Mouse (Mus musculus): ENCODE data around the gene Atg10. TPM values are rescaled to one million over a fixed set of nuclear protein-coding genes. Genes with fewer than 3 reads are reported as not detected.
"Not testable (repeated sequence)": the region's sequence is repeated elsewhere in the genome, so short reads cannot be mapped to it uniquely, and the experiment has no call there.

The Atg10 gene
- total RNA-seq (2022), result 10 to 100 TPM; 13.8 to 18.1 (median 15.1) TPM

DNA sequence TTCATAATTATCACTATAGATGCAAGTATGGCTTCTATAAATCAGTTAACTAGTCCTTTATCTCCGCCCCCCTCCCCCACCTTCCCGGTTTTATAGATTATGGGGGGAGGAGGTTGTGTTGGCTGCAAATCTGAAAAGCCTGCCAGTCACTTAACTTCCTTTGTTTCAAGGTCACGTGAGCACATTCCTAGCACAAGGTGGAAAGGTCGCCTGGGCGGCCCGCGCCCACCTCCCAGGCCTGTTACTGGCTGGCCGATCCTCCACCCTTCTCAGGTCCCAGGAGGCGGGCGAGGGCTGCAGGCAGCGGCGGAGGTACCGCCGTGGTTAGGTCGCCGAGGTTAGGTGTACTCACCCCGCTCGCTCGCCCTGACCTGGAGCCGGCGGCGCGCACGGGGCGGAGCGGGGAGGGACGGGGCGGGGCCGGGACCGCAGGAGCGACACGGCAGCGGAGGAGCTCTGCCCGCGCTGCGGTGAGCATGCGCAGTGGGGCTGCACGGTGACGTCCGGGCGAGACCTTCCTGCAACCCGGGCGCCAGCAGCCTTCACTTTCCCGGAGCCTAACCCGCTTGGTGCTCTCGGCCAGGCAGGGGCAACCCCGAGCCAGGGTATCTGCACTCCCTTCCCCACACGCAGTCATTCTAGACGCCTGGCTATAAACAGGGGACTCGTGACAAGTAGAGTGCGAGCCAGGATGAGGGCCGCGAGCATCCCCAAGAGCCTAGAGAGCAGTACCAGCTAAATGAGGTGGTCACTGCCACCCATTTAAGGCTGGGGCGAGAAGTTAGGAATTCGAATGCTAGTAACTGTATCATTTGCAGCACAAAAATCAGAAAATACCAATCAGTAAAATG, at the start of gene Atg10:
Atg10 (minus strand) TSS at position 382 of the 851 bp plus-strand sequence.
- peak; percentile 80 to 89 for DNase-seq (ENCODE audit: low spot score in 2 of 2)

DNA sequence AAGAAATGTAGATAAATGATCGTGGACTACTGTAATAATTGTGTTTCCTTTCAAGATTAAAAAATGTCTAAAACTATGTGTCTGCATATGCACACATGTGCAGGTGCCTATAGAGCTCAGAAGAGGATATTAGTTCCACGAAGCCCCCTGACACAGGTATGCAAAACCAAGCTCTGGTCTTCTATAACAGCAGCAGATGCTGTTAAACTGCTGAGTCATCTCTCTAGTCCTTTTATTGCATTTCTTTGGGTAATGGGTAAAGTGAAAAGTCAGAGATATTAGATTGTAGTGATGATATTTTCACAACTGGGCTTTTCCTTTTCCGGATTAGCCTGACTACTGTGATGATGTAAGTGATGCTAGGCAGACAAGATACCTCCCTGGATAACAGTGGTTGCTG, 28.6 kb upstream of the Atg10 start:
- DNase-seq (ENCODE audit: low spot score in 2 of 2), result no peak

DNA sequence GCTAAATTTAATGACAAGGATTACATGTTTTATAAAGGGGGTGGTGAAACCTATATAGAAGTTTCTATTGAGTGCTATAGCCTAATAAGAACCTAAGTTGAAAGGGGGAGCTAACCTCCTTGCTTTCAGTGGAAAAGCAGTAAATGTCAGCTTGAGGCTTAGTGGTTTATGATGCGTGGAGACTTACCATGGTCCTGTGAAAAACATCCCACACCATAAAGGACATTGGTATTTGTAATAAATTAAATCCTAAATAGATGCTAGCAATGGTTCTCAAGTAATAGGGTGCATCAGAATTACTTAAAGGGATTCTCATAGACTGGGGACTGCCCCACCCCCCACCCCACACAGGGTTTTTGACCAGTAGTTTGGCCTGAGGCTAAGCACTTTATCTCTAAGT, 27.9 kb upstream of the Atg10 start:
- no peak for DNase-seq (ENCODE audit: low spot score in 2 of 2)

DNA sequence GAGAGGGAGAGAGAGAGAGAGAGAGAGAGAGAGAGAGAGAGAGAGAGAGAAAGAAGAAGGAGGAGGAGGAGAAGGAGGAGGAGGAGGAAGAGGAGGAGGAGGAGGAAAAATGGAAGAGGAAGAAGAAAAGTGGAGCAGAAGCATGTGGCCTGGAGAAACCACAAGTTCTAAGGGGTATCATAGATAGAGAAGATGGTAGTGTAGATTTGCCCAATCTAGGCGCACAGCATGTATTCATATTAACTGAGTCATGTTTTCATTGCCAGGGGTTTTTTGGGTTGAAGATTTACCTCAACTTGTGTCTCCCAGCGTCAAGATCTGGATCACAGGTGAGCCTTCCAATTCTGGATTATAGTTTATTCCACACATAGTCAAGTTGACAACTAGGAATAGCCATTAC, 26.3 kb upstream of the Atg10 start:
- not testable (repeated sequence) for DNase-seq (ENCODE audit: low spot score in 2 of 2)

DNA sequence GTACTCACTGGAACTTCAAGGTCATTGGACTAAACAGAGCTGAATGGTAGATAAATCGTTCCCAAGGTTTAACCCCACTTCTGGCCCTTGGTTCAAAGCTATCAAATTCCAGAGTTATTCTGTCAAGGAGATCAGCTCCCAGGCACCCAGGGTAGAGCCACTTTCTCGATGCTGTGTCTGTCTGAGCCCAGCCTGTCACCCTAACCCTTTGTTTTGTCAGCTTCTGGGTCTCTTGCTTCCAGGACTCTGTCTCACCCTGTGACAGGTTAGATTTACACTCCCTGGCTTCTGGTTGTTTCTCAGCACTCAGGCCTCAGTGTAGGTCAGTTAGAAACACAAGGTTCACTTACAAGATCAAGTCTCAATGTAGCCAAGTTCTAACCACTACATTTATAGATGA, 22.7 kb upstream of the Atg10 start:
- DNase-seq (ENCODE audit: low spot score in 2 of 2), result no peak

DNA sequence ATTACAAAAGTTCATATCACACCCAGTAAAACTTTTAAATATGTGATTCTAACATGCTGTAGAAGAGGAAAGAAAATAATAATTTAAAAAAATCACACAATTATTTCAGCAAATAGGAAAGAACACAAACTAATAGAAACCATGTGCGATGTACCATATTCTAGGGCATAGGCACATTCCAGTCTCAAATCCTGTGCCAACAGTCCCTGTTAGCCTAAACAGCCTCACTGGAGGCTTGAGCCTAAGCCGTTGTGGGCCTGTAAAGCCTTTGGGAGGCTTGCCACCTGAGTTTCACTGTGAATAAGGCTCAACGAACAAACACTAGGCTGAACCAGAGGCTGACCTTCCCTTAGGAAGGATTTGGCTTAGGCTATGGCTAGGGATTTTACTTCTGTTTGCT, 14.2 kb upstream of the Atg10 start:
- DNase-seq (ENCODE audit: low spot score in 2 of 2), result no peak

DNA sequence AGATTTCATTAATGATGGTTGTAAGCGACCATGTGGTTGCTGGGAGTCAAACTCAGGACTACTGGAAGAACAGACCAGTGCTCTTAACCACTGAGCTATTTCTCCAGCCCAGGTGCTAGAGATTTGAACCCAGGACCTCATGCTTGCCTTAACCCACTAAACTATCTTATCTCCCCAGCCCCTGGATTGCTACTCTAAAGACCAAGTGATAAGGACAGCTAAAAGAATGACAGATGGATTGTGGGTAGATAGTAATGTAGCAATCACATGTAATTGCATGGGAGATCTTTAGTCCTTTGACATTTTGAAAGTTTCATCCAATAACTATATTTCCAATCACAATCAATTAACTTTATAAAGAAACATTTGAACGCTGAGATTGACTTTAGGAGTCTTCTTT, 13.1 kb upstream of the Atg10 start:
- DNase-seq (ENCODE audit: low spot score in 2 of 2), result no peak

DNA sequence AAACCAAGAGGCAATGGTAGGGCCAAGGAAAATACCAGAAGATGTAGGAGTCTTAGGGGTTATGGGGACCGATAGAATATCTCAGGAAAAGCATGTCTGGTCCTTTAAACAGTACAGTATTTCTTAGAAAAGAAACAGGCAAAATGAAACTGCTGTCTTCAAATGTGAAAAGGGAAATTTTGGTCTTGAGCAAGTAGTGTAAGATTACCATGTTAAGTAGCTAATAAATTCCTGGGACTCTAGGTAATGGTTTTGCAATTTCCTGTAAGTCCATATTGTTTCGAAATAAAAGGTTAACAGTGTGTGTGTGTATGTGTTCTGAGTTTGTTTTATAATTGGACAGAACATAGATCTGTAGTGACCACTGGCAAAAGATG, 658 bp upstream of the Atg10 start:
- no peak for DNase-seq (ENCODE audit: low spot score in 2 of 2)

DNA sequence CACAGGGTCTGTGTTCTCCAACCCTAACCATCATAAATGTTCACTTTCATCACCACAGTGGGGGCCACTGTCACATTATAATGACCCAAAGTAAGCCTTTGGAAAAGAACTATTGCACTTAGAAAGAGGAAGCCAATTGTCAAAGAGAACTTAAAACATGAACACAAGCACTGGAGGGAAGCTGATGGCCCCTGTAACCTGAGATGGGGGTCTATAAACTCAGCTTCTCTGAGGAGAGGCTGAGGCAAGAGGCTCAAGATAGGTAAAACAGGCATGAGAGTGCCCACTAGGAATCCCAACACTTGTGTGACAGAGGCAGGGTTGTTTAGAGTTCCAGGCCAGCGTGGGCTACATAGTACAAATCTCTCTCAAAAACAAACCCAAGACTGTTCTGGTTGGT, 705 bp downstream of the Atg10 start:
- no peak for DNase-seq (ENCODE audit: low spot score in 2 of 2)

DNA sequence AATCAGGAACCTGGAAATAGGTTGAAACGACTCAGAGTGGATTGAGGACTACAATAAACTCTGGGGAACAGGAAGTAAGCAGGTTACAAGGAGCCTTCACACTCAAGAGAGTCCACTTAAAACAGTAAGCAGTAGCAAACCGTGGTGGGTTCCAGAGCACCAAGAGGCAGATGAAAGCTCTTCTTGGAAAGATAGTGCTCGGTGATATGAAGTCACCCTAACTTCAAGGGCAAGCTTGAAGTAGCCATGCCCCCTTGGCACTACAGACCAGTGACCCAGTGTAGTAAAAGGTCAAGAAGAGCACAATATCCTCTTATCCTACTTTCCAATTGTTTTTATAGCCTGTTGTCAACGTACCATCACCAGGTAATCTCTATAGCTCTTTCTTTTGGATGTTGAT, 2.1 kb downstream of the Atg10 start:
- DNase-seq (ENCODE audit: low spot score in 2 of 2), result no peak

DNA sequence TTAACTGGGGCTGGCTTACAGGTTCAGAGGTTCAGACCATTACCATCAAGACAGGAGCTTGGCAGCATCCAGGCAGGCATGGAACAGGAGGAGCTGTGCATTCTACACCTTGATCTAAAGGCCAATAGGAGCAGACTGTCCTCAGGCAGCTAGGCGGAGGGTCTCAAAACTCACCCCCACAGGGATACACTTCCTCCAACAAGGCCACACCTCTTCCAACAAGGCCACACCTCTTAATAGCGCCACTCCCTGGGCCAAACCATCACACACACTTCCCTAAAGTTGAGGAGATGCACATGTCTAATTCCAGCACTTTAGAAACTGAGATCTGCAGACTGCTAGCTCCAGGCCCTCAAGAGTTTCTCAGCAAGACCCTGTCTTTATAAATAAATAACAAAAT, 6.1 kb downstream of the Atg10 start:
- no peak for DNase-seq (ENCODE audit: low spot score in 2 of 2)

DNA sequence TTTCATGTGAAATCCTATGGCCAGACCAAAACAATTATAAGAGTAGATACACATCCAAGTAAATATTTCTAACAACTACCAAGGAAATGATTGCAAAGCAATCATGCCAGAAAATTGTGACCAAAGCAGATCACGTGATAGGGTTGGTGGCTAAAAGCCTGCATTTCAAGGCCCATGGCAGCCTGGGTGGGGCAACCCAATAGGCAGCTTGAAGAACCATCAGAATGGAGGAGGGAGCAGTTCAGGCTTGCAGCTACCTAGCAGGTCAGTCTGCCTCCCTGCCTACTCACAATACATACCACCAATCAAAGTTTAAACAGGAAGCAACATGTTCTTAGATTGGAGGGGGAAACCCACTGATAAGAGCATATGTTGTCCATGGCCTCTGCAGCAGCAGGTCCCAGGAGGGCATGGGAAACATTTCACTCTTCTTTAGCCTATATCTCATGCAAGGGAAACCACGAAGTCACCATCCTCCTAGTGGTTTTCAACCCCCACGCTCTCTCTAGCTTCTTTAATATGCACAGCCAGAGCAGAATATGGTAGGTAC, 7.0 kb downstream of the Atg10 start:
- no peak for DNase-seq (ENCODE audit: low spot score in 2 of 2)

DNA sequence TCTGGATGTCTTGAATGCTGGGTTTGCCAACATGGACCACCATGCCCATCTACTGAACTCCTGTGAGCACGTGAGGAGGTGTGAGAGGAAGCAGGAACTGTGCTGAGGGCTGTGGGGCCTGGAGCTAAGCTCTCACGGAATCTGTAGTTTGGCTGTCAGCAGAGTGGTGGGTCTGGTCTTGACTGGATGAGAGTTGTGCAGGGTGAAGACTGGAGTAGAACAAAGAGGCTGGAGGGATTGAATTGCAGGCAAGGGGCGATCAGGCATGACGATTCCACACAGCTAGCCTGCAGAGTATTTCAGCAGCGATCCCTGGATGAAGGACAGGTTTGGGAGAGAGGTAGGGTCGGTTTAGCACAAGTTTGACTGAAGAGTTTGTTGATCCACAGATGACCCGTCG, 10.8 kb downstream of the Atg10 start:
- DNase-seq (ENCODE audit: low spot score in 2 of 2), result no peak

DNA sequence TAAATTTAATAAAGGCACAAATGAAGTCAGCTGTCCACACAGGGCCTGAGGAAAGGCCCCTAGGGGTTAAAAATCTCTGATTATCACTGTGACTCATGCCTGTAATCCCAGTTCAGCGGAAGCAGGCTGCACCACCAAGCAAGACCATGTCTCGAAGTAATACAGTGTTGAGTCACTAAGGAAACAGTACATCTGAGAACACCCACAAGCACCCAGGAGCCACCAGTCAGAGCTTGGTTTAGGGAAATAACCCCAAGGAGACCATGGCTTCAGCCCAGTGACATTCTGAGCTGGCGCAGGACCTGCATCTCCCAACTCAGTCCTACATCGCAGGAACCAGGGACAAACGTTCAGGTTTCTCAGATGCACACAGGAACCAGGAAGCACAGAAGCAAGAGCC, 17.5 kb downstream of the Atg10 start:
- no peak for DNase-seq (ENCODE audit: low spot score in 2 of 2)

DNA sequence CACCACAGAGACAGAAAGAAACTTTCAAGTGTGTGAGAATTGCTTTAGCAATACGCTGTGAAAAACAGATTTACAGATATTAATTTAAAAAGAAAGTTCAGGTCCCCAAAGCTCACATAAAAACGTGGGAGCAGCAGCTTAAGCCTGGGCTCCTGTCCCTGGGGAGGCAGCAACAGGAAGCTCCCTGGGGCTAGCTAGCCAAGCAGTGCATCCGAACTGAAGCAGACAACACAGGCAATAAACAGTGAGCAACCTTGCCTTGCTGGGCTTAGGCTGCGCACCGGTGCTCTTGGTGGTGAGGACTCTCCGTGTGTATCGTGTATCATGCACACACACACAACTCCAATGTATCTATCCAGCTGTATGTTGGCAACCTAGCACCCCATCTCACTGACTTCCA, 21.2 kb downstream of the Atg10 start:
- DNase-seq (ENCODE audit: low spot score in 2 of 2), result no peak

DNA sequence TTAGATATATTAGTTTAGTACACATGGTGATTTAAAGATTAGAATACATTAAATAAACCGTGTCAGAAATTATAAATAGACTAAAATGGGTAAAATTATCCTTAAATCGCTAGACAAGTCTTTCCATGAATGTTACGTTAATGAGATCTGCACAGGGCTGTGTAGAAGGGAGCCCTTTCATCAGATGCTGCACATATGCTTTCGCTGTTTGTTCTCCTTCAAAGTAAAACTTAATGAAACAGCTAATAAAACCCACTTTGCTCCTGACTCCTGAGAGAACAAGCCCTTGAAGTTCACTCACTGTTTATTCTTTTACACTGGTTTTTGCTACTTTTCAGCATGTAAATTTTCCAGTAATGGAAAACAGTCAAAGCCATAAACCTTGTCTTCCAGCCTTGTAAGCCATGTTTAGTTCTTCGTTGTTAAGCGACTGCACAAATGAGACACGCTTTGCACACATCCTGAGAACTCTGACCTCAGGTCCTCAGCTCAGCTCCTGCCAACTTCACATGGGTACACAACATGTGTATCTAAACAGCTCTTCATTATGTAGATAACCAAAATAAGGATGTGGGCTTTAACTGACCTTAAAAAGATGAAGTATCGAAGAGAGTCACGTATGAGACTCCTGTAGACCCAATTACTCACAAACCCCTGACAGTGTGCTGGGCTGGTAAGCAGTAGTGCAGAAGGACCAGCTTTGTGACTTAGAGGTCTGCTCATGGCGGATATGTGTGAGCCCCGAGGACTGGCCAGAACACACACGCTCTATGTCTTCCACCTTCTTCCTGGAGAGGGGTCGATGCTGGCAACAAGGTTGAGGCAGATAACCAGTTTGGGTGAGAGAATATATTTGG, 36.2 kb downstream of the Atg10 start:
- DNase-seq (ENCODE audit: low spot score in 2 of 2), result no peak

DNA sequence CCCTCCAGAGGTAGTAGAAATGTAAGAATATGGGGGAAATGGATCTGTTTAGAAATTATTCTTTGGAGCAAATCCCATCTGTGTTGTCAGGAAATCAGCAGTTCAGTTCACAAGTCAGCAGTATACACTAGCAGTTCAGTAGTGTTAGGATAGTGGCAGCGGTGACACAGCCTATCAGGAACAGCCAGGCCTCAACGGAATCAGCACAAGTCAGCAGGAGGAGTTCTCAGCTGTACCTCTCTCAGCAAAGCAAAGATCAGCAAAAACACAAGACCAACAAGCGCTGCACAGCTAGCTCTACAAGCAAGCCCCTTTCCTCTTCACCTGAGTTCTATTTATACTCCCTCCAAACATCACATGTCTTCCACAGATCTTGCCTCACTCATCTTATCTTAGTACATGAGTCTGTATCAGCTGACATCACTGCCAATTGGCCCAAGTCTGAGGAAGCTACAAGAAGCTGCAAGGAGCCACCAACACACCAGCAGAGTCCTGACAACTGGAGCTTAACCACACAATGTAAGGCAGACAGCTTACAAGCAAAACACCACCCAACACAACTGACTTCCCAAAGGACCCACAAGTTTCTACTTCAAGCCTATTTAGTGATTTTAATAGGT, 38.4 kb downstream of the Atg10 start:
- no peak for DNase-seq (ENCODE audit: low spot score in 2 of 2)

DNA sequence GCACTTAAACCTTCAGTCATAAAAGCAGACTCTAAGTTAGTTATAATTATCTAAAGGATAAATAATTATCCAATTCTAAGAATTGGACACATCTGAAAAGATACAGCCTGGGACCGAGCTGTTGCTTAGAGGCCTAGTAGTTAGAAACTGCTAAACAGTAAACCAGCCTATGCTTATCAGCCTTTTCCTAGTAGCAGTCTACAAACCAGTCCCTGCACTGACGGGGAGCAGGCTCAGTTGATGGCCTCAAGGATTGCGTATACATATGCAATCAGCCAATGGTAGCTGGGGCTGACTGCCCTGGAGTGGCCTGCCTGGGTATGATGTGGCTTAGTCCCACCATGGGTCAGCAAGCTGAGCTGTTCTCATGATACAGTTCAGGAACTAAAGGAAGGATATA, 39.5 kb downstream of the Atg10 start:
- no peak for DNase-seq (ENCODE audit: low spot score in 2 of 2)

DNA sequence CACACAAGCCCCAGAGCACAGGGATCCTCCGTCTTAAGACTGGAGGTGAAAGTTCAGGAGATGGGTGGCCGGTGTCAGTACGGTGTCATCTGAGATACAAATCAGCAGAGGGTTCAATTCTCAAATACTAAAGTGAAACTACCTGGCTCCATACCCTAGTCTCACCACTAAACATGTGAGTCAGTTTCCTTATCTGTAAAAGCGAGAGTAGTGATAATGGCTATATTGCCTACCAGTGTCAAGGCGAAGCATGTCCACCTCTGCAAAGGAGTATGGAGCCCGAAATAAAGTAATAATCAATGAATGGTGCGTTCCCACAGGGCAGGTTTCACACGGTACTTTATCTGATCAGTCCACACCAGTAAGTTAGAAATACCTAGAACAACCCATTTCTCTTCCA, 43.4 kb downstream of the Atg10 start:
- DNase-seq (ENCODE audit: low spot score in 2 of 2), result no peak

DNA sequence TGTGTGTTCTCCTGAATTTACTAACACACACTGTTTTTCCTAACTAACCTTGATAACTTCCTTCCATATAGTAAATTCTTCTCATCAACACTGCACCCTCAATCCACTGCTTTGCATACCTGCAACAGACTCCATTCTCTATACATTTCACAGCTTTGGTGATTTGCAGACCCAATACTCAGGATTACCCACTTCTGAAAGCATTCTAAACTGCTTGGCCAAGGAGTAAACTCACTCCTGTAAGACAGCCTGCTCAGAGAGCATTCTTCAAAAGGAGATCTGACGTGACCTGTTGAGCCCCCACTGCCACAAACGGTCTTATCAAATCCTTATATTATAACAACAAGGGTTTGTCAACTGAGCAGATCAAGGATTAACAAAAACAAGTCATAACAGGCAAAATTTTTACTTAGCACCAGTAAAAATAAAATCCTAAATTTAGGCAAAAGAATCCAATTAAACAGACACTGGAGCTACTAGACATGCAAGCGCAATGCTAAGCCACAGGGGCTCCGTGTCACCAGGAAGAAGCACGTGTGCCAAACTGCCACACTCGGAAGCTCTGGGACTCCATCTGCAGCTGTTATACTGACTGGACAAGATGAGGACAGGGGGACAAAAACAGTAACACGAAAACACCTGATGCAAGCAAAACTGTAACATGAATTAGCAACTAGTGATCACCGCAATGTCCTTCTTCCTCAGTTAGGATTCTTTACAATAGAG, 44.4 kb downstream of the Atg10 start:
- DNase-seq (ENCODE audit: low spot score in 2 of 2), result no peak

DNA sequence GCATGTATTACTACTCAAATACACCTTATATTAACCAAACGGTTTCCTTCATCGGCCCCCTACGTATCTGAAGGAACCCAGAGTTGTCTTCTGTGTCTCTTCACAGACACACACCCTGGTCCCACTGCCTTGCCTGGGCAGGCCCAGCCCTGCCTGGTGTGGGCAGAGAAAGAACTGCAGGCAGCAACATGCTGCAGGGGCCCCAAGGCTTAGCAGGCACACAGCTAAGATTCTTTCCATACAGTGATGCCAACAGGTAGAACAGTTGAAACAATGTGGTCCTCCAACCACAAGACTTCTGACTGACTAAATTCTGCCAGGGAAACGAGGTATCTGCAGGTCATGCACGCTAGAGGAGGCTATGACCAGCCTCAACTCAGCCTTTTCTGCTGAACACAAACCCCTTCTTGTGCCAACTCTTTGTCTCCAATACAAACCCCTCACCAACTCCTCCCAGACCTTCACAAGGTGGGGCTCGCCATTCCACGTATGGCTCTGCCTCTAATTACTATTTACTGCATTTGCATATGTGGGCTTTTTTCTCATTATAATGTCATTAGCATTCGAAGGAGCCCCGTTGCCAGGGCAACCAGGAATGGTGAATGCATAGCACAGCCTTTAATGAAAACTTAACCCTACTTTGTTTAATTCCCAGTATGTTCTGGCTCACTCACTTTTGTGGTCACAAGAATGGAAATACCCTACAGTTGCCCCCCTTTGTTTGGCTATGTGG, 45.2 kb downstream of the Atg10 start:
- peak in 1 of 2 experiments; percentile 34 for DNase-seq (ENCODE audit: low spot score in 2 of 2)
